ENCODE assay signal across 10 mouse cellular contexts in the genomic region with DNA sequence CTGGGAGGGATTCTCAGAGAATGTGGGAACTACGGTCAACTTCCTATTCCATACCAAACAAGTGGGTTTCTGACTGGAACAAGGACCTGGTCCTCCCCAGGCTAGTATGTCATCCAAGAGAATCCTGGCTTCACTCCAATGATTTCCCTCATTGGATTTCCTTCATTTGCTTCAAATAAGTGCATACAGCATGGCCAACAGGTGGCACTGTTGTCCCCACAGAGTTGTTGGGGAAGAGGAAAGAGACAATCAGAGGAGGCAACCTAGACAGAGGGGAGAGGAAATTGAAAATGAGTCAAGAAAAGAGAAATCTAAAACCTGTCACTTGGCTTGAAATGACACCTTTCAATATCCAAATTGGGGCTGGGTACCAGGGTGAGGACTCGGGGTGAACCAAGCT. TPM values are rescaled to one million over a fixed set of nuclear protein-coding genes. Genes with fewer than 3 reads are reported as not detected.
DNase-seq lines count a peak whose midpoint lies in the region; TF ChIP-seq lines count a peak whose summit lies in the region.
"Had no signal": no experiment of that assay in that cellular context is flagged by ENCODE, and none has a peak within 500 bp of the region (broad histone marks: within the 10 kb centered on the region; RNA-seq: fewer than 3 reads in every experiment).

No protein-coding gene starts in this region.

- intact Hi-C loops in left cerebral cortex, adult 2 months (cut with DNase I) = loop anchor here (1.0 kb wide), 1 partner anchor 30 kb away; no protein-coding TSS in a partner anchor
- intact Hi-C loops in heart, postnatal 14 days (cut with DNase I) = loop anchor here (2.0 kb wide), 1 partner anchor 30 kb away; no protein-coding TSS in a partner anchor

- peak; percentile 15; the same call in 1 of the 2 replicates for TF ChIP-seq CTCF in cerebellum, adult 2 months (IDR thresholded peaks at IDR 0.05; ENCODE audit: borderline replicate concordance, insufficient read depth, low read depth, low read length)
- peak; percentile 55 for TF ChIP-seq CTCF in left cerebral cortex, adult 2 months (IDR thresholded peaks at IDR 0.05)

- no peak overlapping the region for H3K4me3 ChIP-seq in cerebellum, adult 2 months (replicated peaks; ENCODE audit: insufficient read depth, low read depth, low read length)
- H3K4me3 ChIP-seq in left cerebral cortex, adult 2 months = no peak overlapping the region
- H3K4me3 ChIP-seq: heart, embryonic 13.5 days; neural tube, embryonic 12.5 days had no signal

- no peaks in the 10 kb centered on the region for H3K4me1 ChIP-seq in cerebellum, adult 2 months (ENCODE audit: control insufficient read depth, insufficient read depth, low read length)
- H3K4me1 ChIP-seq: neural tube, embryonic 12.5 days had no signal

- 44% methylated on average over 2 of the region's 2 CpGs for WGBS in cerebellum, adult 2 months

- peaks cover 3% of the 10 kb centered on the region; the same call in 1 of the 2 replicates for H3K27me3 ChIP-seq in cerebellum, adult 2 months (ENCODE audit: control insufficient read depth, insufficient read depth, low read length)

- DNase-seq in cerebellum, adult 2 months = no peak
- no peak for DNase-seq in cerebellum, adult 11-12 months
- no peak for DNase-seq in left cerebral cortex, adult 2 months (ENCODE audit: extremely low spot score in 1 of 2, low spot score in 2 of 2)
- DNase-seq in left cerebral cortex, adult 11 months (ENCODE audit: low spot score) = no peak
- peak; percentile 57 to 91 for DNase-seq in adrenal gland, adult (ENCODE audit: inconsistent age in 2 of 2, low spot score in 1 of 2)
- DNase-seq in heart, postnatal 14 days = peak; percentile 49 to 65
- DNase-seq in mesoderm, embryonic 11.5 days (ENCODE audit: low read depth, low spot score) = peak; percentile 65
- DNase-seq in urinary bladder, adult 18-20 months (ENCODE audit: low spot score in 2 of 2) = no peak

- H3K27ac ChIP-seq in cerebellum, adult 2 months (ENCODE audit: insufficient read depth, low read length) = no peak overlapping the region
- H3K27ac ChIP-seq in left cerebral cortex, adult 2 months = no peak overlapping the region
- H3K27ac ChIP-seq: heart, embryonic 13.5 days; neural tube, embryonic 12.5 days had no signal

- no peak for TF ChIP-seq POLR2A in cerebellum, adult 2 months (IDR thresholded peaks at IDR 0.05; ENCODE audit: borderline replicate concordance, insufficient read depth, low read length)

RNA-seq across cellular contexts. Expression of a gene that starts 8.4 kb away (rescaled TPM):
- 0.10 TPM in 2 replicates for polyA plus RNA-seq in cerebellum, adult 2 months (2012; rRNA removed)
- total RNA-seq in left cerebral cortex, adult 2 months (2021) = under 1 TPM; 0.35 to 0.63 TPM
- total RNA-seq in heart, postnatal 14 days (2021) = under 1 TPM; 0.38 to 0.39 TPM

RNA-seq across cellular contexts. Expression of a gene that starts 8.7 kb away (rescaled TPM):
- polyA plus RNA-seq in cerebellum, adult 2 months (2012; rRNA removed) = not detected in 2 replicates
- not detected for total RNA-seq in left cerebral cortex, adult 2 months (2021)
- not detected for total RNA-seq in heart, postnatal 14 days (2021)
- polyA plus RNA-seq: heart, embryonic 13.5 days; neural tube, embryonic 12.5 days had no signal

Comparison
In these comparisons a context has a peak if more than half of its experiments do, and no peak if none do; other contexts are left out.
1. DNase-seq: peak in adrenal gland, adult (2 of 2), heart, postnatal 14 days (2 of 2) and mesoderm, embryonic 11.5 days (single experiment); none in cerebellum, adult 2 months (0 of 2), cerebellum, adult 11-12 months (single experiment), left cerebral cortex, adult 2 months (0 of 2), left cerebral cortex, adult 11 months (single experiment) and urinary bladder, adult 18-20 months (0 of 2).